Mouse (Mus musculus) testis, postnatal 14 days (tissue): ENCODE results near the gene Acp2.

Source experiments
- DNase-seq: peaks from one replicate; pipeline ENCODE4 v3.0.0; 2021; ENCODE audit warnings: low spot score

The Acp2 gene

GRCm38 (mm10) chr2:91202222-91202971 lies at the start of gene Acp2, which contains the start of gene Nr1h3:
Gene Acp2, plus strand, starts transcription at chr2:91202885.
Gene Nr1h3, minus strand, starts transcription at chr2:91202834.
- peak; percentile 92 for DNase-seq

- no peak for DNase-seq
Observed at GRCm38 (mm10) chr2:91152885-91153377, 49.8 kb upstream of the Acp2 start.

- no peak for DNase-seq
Observed at GRCm38 (mm10) chr2:91154091-91154490, 48.6 kb upstream of the Acp2 start.

GRCm38 (mm10) chr2:91157002-91157752 lies 45.5 kb upstream of the Acp2 start:
- DNase-seq, result no peak

- peak; percentile 3 for DNase-seq
Observed at GRCm38 (mm10) chr2:91160591-91160990, 42.1 kb upstream of the Acp2 start.

GRCm38 (mm10) chr2:91162952-91163351 lies 39.7 kb upstream of the Acp2 start:
- DNase-seq, result no peak

GRCm38 (mm10) chr2:91163532-91163931 lies 39.2 kb upstream of the Acp2 start:
- no peak for DNase-seq

GRCm38 (mm10) chr2:91164991-91165390 lies 37.7 kb upstream of the Acp2 start:
- DNase-seq, result no peak

- DNase-seq, result no peak
Observed at GRCm38 (mm10) chr2:91167629-91168028, 35.1 kb upstream of the Acp2 start.

GRCm38 (mm10) chr2:91169587-91170322 lies 32.9 kb upstream of the Acp2 start:
- no peak for DNase-seq

- DNase-seq, result no peak
Observed at GRCm38 (mm10) chr2:91175490-91175889, 27.2 kb upstream of the Acp2 start.

GRCm38 (mm10) chr2:91176234-91176633 lies 26.5 kb upstream of the Acp2 start:
- DNase-seq, result no peak

- DNase-seq, result no peak
Observed at GRCm38 (mm10) chr2:91179825-91180224, 22.9 kb upstream of the Acp2 start.

- no peak for DNase-seq
Observed at GRCm38 (mm10) chr2:91180706-91181105, 22.0 kb upstream of the Acp2 start.

GRCm38 (mm10) chr2:91182016-91182404 lies 20.7 kb upstream of the Acp2 start:
- DNase-seq, result no peak

- DNase-seq, result peak; percentile 86
Observed at GRCm38 (mm10) chr2:91182405-91183147, 20.1 kb upstream of the Acp2 start.

GRCm38 (mm10) chr2:91183148-91183513 lies 19.6 kb upstream of the Acp2 start:
- DNase-seq, result peak; percentile 95

- no peak for DNase-seq
Observed at GRCm38 (mm10) chr2:91183711-91184405, 18.8 kb upstream of the Acp2 start, which contains the start of gene Madd. Gene Madd, minus strand, starts transcription at chr2:91183837.

GRCm38 (mm10) chr2:91186208-91186607 lies 16.5 kb upstream of the Acp2 start:
- no peak for DNase-seq

GRCm38 (mm10) chr2:91187431-91187830 lies 15.3 kb upstream of the Acp2 start:
- DNase-seq, result no peak

- DNase-seq, result no peak
Observed at GRCm38 (mm10) chr2:91190501-91190900, 12.2 kb upstream of the Acp2 start.
